8 mouse cellular contexts compared by ENCODE assay signal in the genomic region with DNA sequence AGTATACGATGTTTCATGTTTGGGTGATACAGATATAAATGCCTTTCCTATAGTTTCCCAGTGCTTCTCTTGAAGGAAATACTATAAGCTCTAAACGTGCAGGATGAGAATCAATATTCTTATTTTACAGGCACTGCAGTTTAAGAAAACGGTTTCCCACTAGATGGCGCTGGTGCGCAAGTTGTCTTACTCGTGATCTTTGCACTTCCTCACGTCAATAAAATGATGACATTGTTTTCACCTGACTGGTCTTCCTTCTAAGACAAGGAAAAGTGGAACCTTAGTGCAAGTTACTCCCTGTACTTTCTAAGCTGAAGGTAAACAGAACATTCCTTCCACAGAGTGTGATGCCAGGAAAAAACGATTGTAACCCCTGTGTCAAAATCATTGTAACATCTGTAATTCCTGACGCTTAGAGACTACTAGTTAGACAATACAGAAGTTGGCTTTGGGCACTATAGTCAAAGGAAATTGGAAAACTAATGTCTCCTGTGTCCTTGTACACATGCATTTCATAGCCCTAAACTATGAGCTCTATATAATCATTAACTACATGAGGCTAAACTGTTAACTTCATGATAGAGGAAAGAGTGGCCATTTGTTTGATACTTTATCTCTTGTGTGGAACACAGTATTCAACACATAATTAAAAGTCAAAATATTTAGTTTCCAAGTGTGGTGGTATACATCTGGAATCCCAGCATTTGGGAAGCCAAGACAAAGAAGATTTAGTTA. TPM values are rescaled to one million over a fixed set of nuclear protein-coding genes. Genes with fewer than 3 reads are reported as not detected.
DNase-seq lines count a peak whose midpoint lies in the region; ATAC-seq and TF ChIP-seq lines count a peak whose summit lies in the region.

No protein-coding gene starts in this region.

- no peak overlapping the region for H3K4me3 ChIP-seq in forebrain, embryonic 10.5 days
- H3K4me3 ChIP-seq in forebrain, embryonic 13.5 days = no peak overlapping the region
- H3K4me3 ChIP-seq in spleen, adult 2 months (ENCODE audit: extremely low read depth, insufficient read depth, insufficient read length) = no peak overlapping the region

- H3K9ac ChIP-seq in forebrain, embryonic 13.5 days = no peak overlapping the region

- DNase-seq in forebrain, embryonic 10.5 days (ENCODE audit: extremely low spot score, low spot score) = peak; percentile 59
- peak; percentile 93 for DNase-seq in NIH3T3 (ENCODE audit: low read depth)
- DNase-seq in cerebellum, postnatal 10 days = peak; percentile 92 to 95
- peak; percentile 48 to 68 for DNase-seq in gastrocnemius, postnatal 36 days
- peak; percentile 87 for DNase-seq in layer of hippocampus, adult 9-10 months (ENCODE audit: low spot score)
- DNase-seq in lung, postnatal 36 days = peak; percentile 93
- DNase-seq in spleen, adult 2 months (ENCODE audit: low read depth in 1 of 2, low spot score in 2 of 2) = peak; percentile 66 to 78

- 20% methylated on average over 9 of the region's 9 CpGs for WGBS in forebrain, embryonic 10.5 days
- WGBS in forebrain, embryonic 13.5 days = 19% methylated on average over 9 of the region's 9 CpGs
- WGBS in spleen, adult 2 months = 16% methylated on average over 9 of the region's 9 CpGs

- no peak overlapping the region for H3K27ac ChIP-seq in forebrain, embryonic 10.5 days
- H3K27ac ChIP-seq in forebrain, embryonic 13.5 days = no peak overlapping the region
- H3K27ac ChIP-seq in spleen, adult 2 months (ENCODE audit: insufficient read depth, low read length) = no peak overlapping the region

- H3K4me2 ChIP-seq in forebrain, embryonic 13.5 days = no peak overlapping the region

- peaks cover 8% of the 10 kb centered on the region for H3K36me3 ChIP-seq in forebrain, embryonic 10.5 days (replicated peaks)
- peaks cover 9% of the 10 kb centered on the region; the same call in 1 of the 2 replicates for H3K36me3 ChIP-seq in forebrain, embryonic 13.5 days (ENCODE audit: poor library complexity, severe bottlenecking)
- no peaks in the 10 kb centered on the region; the same call in 1 of the 2 replicates for H3K36me3 ChIP-seq in spleen, adult 2 months (ENCODE audit: control insufficient read depth, insufficient read depth, low read length)

- H3K4me1 ChIP-seq in forebrain, embryonic 10.5 days = peaks cover 13% of the 10 kb centered on the region
- H3K4me1 ChIP-seq in forebrain, embryonic 13.5 days = peaks cover 13% of the 10 kb centered on the region
- peaks cover 5% of the 10 kb centered on the region; the same call in 1 of the 2 replicates for H3K4me1 ChIP-seq in spleen, adult 2 months (ENCODE audit: control insufficient read depth, insufficient read depth, insufficient read length)

- ATAC-seq in forebrain, embryonic 13.5 days = no peak

- no peaks in the 10 kb centered on the region for H3K27me3 ChIP-seq in forebrain, embryonic 10.5 days (ENCODE audit: poor library complexity, severe bottlenecking)
- H3K27me3 ChIP-seq in forebrain, embryonic 13.5 days = no peaks in the 10 kb centered on the region
- H3K27me3 ChIP-seq in spleen, adult 2 months (ENCODE audit: control insufficient read depth, insufficient read depth, low read length) = no peaks in the 10 kb centered on the region

- intact Hi-C loops in gastrocnemius, postnatal 36 days (cut with DNase I) = no loop called here

- TF ChIP-seq POLR2A in spleen, adult 2 months (IDR thresholded peaks at IDR 0.05; ENCODE audit: low read depth, low read length) = no peak

- H3K9me3 ChIP-seq in forebrain, embryonic 10.5 days = no peaks in the 10 kb centered on the region
- H3K9me3 ChIP-seq in forebrain, embryonic 13.5 days (replicated peaks) = no peaks in the 10 kb centered on the region

- TF ChIP-seq CTCF in spleen, adult 2 months (IDR thresholded peaks at IDR 0.05; ENCODE audit: extremely low read depth, insufficient read depth, insufficient read length, insufficient replicate concordance) = peak; percentile 36; the same call in 1 of the 2 replicates

RNA-seq across cellular contexts. Expression of a gene that starts 2.4 kb away (rescaled TPM):
- 15.6 and 19.1 TPM in 2 replicates for polyA plus RNA-seq in forebrain, embryonic 10.5 days (2016; fragmentation: Nextera tagmentation; extraction: Ambion mirVana)
- 22.5 and 24.8 TPM in 2 replicates for polyA plus RNA-seq in forebrain, embryonic 13.5 days (2015; fragmentation: Nextera tagmentation; extraction: Ambion mirVana)
- total RNA-seq in gastrocnemius, postnatal 36 days (2021) = 1 to 10 TPM; 9.1 to 9.6 TPM
- 8.4 and 12.2 TPM in 2 replicates for polyA plus RNA-seq in spleen, adult 2 months (2012; rRNA removed)

RNA-seq across cellular contexts. Expression of a gene that starts 7.1 kb away (rescaled TPM):
- polyA plus RNA-seq in forebrain, embryonic 10.5 days (2016; fragmentation: Nextera tagmentation; extraction: Ambion mirVana) = not detected in 2 replicates
- polyA plus RNA-seq in forebrain, embryonic 13.5 days (2015; fragmentation: Nextera tagmentation; extraction: Ambion mirVana) = not detected in 2 replicates
- total RNA-seq in gastrocnemius, postnatal 36 days (2021) = not detected
- not detected in 2 replicates for polyA plus RNA-seq in spleen, adult 2 months (2012; rRNA removed)

RNA-seq across cellular contexts. Expression of a gene that starts 28.8 kb away (rescaled TPM):
- polyA plus RNA-seq in forebrain, embryonic 10.5 days (2016; fragmentation: Nextera tagmentation; extraction: Ambion mirVana) = 0.05 and 0.16 TPM in 2 replicates
- polyA plus RNA-seq in forebrain, embryonic 13.5 days (2015; fragmentation: Nextera tagmentation; extraction: Ambion mirVana) = 0.21 and 0.31 TPM in 2 replicates
- total RNA-seq in gastrocnemius, postnatal 36 days (2021) = under 1 TPM in 1 of 2 experiments, not detected in 1; 0.15 TPM
- 0.09 and 0.26 TPM in 2 replicates for polyA plus RNA-seq in spleen, adult 2 months (2012; rRNA removed)

RNA-seq across cellular contexts. Expression of a gene that starts 39.0 kb away (rescaled TPM):
- 10.4 and 11.5 TPM in 2 replicates for polyA plus RNA-seq in forebrain, embryonic 10.5 days (2016; fragmentation: Nextera tagmentation; extraction: Ambion mirVana)
- polyA plus RNA-seq in forebrain, embryonic 13.5 days (2015; fragmentation: Nextera tagmentation; extraction: Ambion mirVana) = 14.5 and 15.6 TPM in 2 replicates
- total RNA-seq in gastrocnemius, postnatal 36 days (2021) = 10 to 100 TPM; 33.8 to 36.3 TPM
- polyA plus RNA-seq in spleen, adult 2 months (2012; rRNA removed) = 0.94 and 1.8 TPM in 2 replicates
